Mouse (Mus musculus): ENCODE measurements around the gene Rint1. TPM values are rescaled to one million over a fixed set of nuclear protein-coding genes. Genes with fewer than 3 reads are reported as not detected.

Gene Rint1
- 20.7 TPM for polyA plus RNA-seq (2014; fragmentation: Illumina TruSeq; extraction: RNeasy Lipid Tissue Mini Kit (QIAGEN cat#74804); ENCODE audit: low read depth, low replicate concordance)

GRCm38 (mm10) chr5:23787536-23788389 lies at the start of gene Rint1:
Gene Rint1 (plus strand): TSS chr5:23787711.

GRCm38 (mm10) chr5:23782931-23783877 lies 4.3 kb upstream of the Rint1 start, which contains the start of gene Pus7:
Gene Pus7 (minus strand): TSS chr5:23783711.

GRCm38 (mm10) chr5:23843674-23844530 lies 56.4 kb downstream of the Rint1 start, which contains the start of gene Tomm7:
Gene Tomm7 (minus strand): TSS chr5:23844161.

Other genes starting within 250 kb of the Rint1 start
- gene Srpk2, start 103.1 kb upstream of the Rint1 start, polyA plus RNA-seq (2014; fragmentation: Illumina TruSeq; extraction: RNeasy Lipid Tissue Mini Kit (QIAGEN cat#74804); ENCODE audit: low read depth, low replicate concordance): 36.1 TPM
- 17.3 TPM for gene Pus7, start 4.0 kb upstream of the Rint1 start, polyA plus RNA-seq (2014; fragmentation: Illumina TruSeq; extraction: RNeasy Lipid Tissue Mini Kit (QIAGEN cat#74804); ENCODE audit: low read depth, low replicate concordance)
- gene Tomm7, start 56.5 kb downstream of the Rint1 start, polyA plus RNA-seq (2014; fragmentation: Illumina TruSeq; extraction: RNeasy Lipid Tissue Mini Kit (QIAGEN cat#74804); ENCODE audit: low read depth, low replicate concordance): 106 TPM
- 8.6 TPM for gene Fam126a, start 243.0 kb downstream of the Rint1 start, polyA plus RNA-seq (2014; fragmentation: Illumina TruSeq; extraction: RNeasy Lipid Tissue Mini Kit (QIAGEN cat#74804); ENCODE audit: low read depth, low replicate concordance)